Comparison of ENCODE assay signal across 9 mouse cellular contexts in the genomic region with DNA sequence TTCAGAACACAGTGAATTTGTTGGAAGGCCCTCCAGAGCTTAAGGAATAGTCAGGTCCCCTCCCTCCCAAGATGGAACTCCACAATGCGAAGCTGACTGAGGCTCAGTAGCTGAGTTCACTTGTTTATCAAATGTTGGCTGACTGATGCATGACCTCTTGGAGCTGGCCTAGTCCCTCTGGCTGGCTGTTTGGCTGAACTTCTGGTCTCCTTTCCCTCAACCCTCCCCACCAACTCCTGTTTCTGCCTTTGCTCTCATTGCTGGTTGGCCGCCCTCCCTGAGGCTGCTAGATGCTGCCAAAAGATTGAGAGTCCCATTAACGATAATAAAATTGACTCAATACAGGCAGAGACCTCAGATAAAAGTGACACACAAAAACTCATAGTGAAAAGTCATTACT.
DNase-seq lines count a peak whose midpoint lies in the region; ATAC-seq lines count a peak whose summit lies in the region.
"Had no signal": no experiment of that assay in that cellular context is flagged by ENCODE, and none has a peak within 500 bp of the region (broad histone marks: within the 10 kb centered on the region; RNA-seq: fewer than 3 reads in every experiment).

No protein-coding gene starts in this region.

- WGBS in lung, embryonic 15.5 days: 47% methylated on average over 3 of the region's 3 CpGs

- ATAC-seq in lung, embryonic 15.5 days (ENCODE audit: borderline replicate concordance, extremely low read depth, low FRiP score, low TSS enrichment): peak; percentile 59; the same call in 1 of the 2 replicates

- H3K36me3 ChIP-seq in lung, embryonic 15.5 days: no peaks in the 10 kb centered on the region
- H3K36me3 ChIP-seq: neural tube, embryonic 12.5 days had no signal

- no peak overlapping the region for H3K27ac ChIP-seq in lung, embryonic 15.5 days
- H3K27ac ChIP-seq: neural tube, embryonic 12.5 days had no signal

- no peak overlapping the region for H3K9ac ChIP-seq in lung, embryonic 15.5 days
- H3K9ac ChIP-seq: neural tube, embryonic 12.5 days had no signal

- H3K4me2 ChIP-seq in lung, embryonic 15.5 days: no peak overlapping the region
- H3K4me2 ChIP-seq: neural tube, embryonic 12.5 days had no signal

- H3K9me3 ChIP-seq in lung, embryonic 15.5 days: no peaks in the 10 kb centered on the region
- H3K9me3 ChIP-seq: megakaryocyte, embryonic 14.5 days; neural tube, embryonic 12.5 days had no signal

- no peaks in the 10 kb centered on the region for H3K4me1 ChIP-seq in lung, embryonic 15.5 days
- H3K4me1 ChIP-seq: megakaryocyte, embryonic 14.5 days; neural tube, embryonic 12.5 days had no signal

- DNase-seq in Muller cell, postnatal 12 days (ENCODE audit: inconsistent ontology term): peak; percentile 24
- DNase-seq in adrenal gland, postnatal 10 days: peak; percentile 70
- peak; percentile 67 to 68 for DNase-seq in heart, postnatal 14 days
- no peak for DNase-seq in right cerebral cortex, postnatal 4 days
- no peak for DNase-seq in left cerebral cortex, postnatal 25 days (ENCODE audit: low spot score in 2 of 2)
- DNase-seq in retina, embryonic 14.5 days (ENCODE audit: low spot score): no peak

- no peak overlapping the region for H3K4me3 ChIP-seq in lung, embryonic 15.5 days
- H3K4me3 ChIP-seq: megakaryocyte, embryonic 14.5 days; neural tube, embryonic 12.5 days had no signal

- intact Hi-C loops in heart, postnatal 14 days (cut with DNase I): no loop called here
- intact Hi-C loops in left cerebral cortex, postnatal 25 days (cut with DNase I): no loop called here

- H3K27me3 ChIP-seq in lung, embryonic 15.5 days: no peaks in the 10 kb centered on the region
- H3K27me3 ChIP-seq: megakaryocyte, embryonic 14.5 days; neural tube, embryonic 12.5 days had no signal

Comparison
In these comparisons a context has a peak if more than half of its experiments do, and no peak if none do; other contexts are left out.
1. DNase-seq: peak in Muller cell, postnatal 12 days (single experiment), adrenal gland, postnatal 10 days (single experiment) and heart, postnatal 14 days (2 of 2); none in right cerebral cortex, postnatal 4 days (single experiment), left cerebral cortex, postnatal 25 days (0 of 2) and retina, embryonic 14.5 days (single experiment).